Comparison of ENCODE assay signal across 29 mouse cellular contexts in the genomic region with DNA sequence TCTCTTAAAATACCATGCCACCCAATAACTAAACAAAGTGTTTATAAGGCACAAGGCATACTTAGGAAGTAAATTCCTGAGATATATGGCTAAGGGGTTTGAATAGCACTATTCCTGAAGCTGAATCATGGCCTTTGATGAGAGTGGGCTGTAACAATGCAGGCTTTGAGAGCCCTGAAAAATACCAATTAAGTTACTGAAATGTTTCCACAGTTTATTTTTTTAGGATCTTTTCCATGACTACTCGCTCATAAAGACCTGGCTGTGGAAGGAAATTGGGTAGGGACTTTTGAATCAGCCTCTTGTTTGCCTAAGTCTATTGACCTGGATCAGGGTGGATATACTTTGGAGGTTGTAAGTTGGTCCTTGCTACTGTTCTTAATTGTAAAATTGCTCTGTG. TPM values are rescaled to one million over a fixed set of nuclear protein-coding genes. Genes with fewer than 3 reads are reported as not detected.
DNase-seq lines count a peak whose midpoint lies in the region; ATAC-seq and TF ChIP-seq lines count a peak whose summit lies in the region.
"Had no signal": no experiment of that assay in that cellular context is flagged by ENCODE, and none has a peak within 500 bp of the region (broad histone marks: within the 10 kb centered on the region; RNA-seq: fewer than 3 reads in every experiment).

No protein-coding gene starts in this region.

- peak; percentile 33 for DNase-seq in embryo, embryonic 10.5 days (ENCODE audit: low spot score)
- DNase-seq in embryo, embryonic 9.5 days (ENCODE audit: extremely low spot score), result no peak
- peak; percentile 23 for DNase-seq in midbrain, embryonic 11.5 days (ENCODE audit: low spot score, missing footprints)
- DNase-seq in midbrain, postnatal 0 days (ENCODE audit: low spot score), result no peak
- no peak for DNase-seq in limb, embryonic 10.5 days (ENCODE audit: low spot score)
- no peak for DNase-seq in right cerebral cortex, postnatal 25 days
- no peak for DNase-seq in heart, adult 8-10 months (ENCODE audit: low spot score)
- DNase-seq: adrenal gland, postnatal 36 days; cerebellum, adult 11 months; cerebellum, postnatal 10 days; gastrocnemius, postnatal 10 days; heart, postnatal 10 days; kidney, postnatal 4 days; layer of hippocampus, adult 9-11 months; left cerebral cortex, postnatal 4 days; liver, embryonic 13.5 days; lung, embryonic 14.5 days; right cerebral cortex, adult 18-20 months; thymus, adult 18-20 months; thymus, postnatal 36 days had no signal

- no peak overlapping the region for H3K4me3 ChIP-seq in midbrain, embryonic 11.5 days (ENCODE audit: low read depth, low read length)
- H3K4me3 ChIP-seq in midbrain, postnatal 0 days (ENCODE audit: low read depth, low read length), result no peak overlapping the region
- no peak overlapping the region for H3K4me3 ChIP-seq in limb, embryonic 10.5 days
- H3K4me3 ChIP-seq: forebrain, embryonic 13.5 days; left cerebral cortex, adult 2 months; liver, embryonic 13.5 days; midbrain, embryonic 13.5 days; myocyte; neural tube, embryonic 13.5 days had no signal

- H3K27me3 ChIP-seq in midbrain, embryonic 11.5 days (ENCODE audit: control insufficient read depth, insufficient read depth, low read length), result no peaks in the 10 kb centered on the region
- H3K27me3 ChIP-seq in midbrain, postnatal 0 days (ENCODE audit: insufficient read depth, low read length), result no peaks in the 10 kb centered on the region
- H3K27me3 ChIP-seq in limb, embryonic 10.5 days (ENCODE audit: low read depth, poor library complexity, severe bottlenecking), result no peaks in the 10 kb centered on the region
- H3K27me3 ChIP-seq: forebrain, embryonic 13.5 days; liver, embryonic 13.5 days; midbrain, embryonic 13.5 days; neural tube, embryonic 13.5 days had no signal

- H3K4me2 ChIP-seq in midbrain, embryonic 11.5 days, result no peak overlapping the region
- no peak overlapping the region for H3K4me2 ChIP-seq in midbrain, postnatal 0 days (ENCODE audit: low read depth, low read length, poor library complexity, severe bottlenecking)
- H3K4me2 ChIP-seq: forebrain, embryonic 13.5 days; heart, embryonic 11.5 days; liver, embryonic 13.5 days; lung, embryonic 14.5 days; midbrain, embryonic 13.5 days; neural tube, embryonic 13.5 days had no signal

- H3K4me1 ChIP-seq in midbrain, embryonic 11.5 days (ENCODE audit: control insufficient read depth, insufficient read depth, low read length), result no peaks in the 10 kb centered on the region
- H3K4me1 ChIP-seq in midbrain, postnatal 0 days (ENCODE audit: insufficient read depth, low read length), result no peaks in the 10 kb centered on the region
- peaks cover 9% of the 10 kb centered on the region for H3K4me1 ChIP-seq in limb, embryonic 10.5 days
- H3K4me1 ChIP-seq: liver, embryonic 13.5 days; midbrain, embryonic 13.5 days; neural tube, embryonic 13.5 days had no signal

- TF ChIP-seq CTCF in midbrain, postnatal 0 days (IDR thresholded peaks at IDR 0.05), result no peak

- no peak for ATAC-seq in midbrain, embryonic 11.5 days (ENCODE audit: low FRiP score)
- ATAC-seq in midbrain, postnatal 0 days (ENCODE audit: low FRiP score), result no peak
- ATAC-seq: CD4-positive, CD25-positive, alpha-beta regulatory T cell, adult 4 months; forebrain, embryonic 13.5 days; intestine, postnatal 0 days; midbrain, embryonic 13.5 days had no signal

- no peaks in the 10 kb centered on the region for H3K9me3 ChIP-seq in midbrain, embryonic 11.5 days (ENCODE audit: control insufficient read depth, low read length)
- H3K9me3 ChIP-seq in midbrain, postnatal 0 days (ENCODE audit: low read length), result no peaks in the 10 kb centered on the region
- H3K9me3 ChIP-seq in limb, embryonic 10.5 days (replicated peaks), result no peaks in the 10 kb centered on the region
- H3K9me3 ChIP-seq: forebrain, embryonic 13.5 days; liver, embryonic 13.5 days; midbrain, embryonic 13.5 days; neural tube, embryonic 13.5 days had no signal

- WGBS in midbrain, embryonic 11.5 days, result 58% methylated on average over 1 of the region's 1 CpGs
- WGBS in midbrain, postnatal 0 days, result 58% methylated on average over 1 of the region's 1 CpGs
- WGBS in limb, embryonic 10.5 days, result 67% methylated on average over 1 of the region's 1 CpGs

- H3K36me3 ChIP-seq in midbrain, embryonic 11.5 days (ENCODE audit: control insufficient read depth, insufficient read depth, low read length), result no peaks in the 10 kb centered on the region
- no peaks in the 10 kb centered on the region for H3K36me3 ChIP-seq in midbrain, postnatal 0 days (ENCODE audit: insufficient read depth, low read length)
- no peaks in the 10 kb centered on the region for H3K36me3 ChIP-seq in limb, embryonic 10.5 days
- H3K36me3 ChIP-seq: liver, embryonic 13.5 days; midbrain, embryonic 13.5 days; neural tube, embryonic 13.5 days had no signal

- H3K27ac ChIP-seq in midbrain, embryonic 11.5 days (ENCODE audit: low read depth, low read length), result no peak overlapping the region
- H3K27ac ChIP-seq in midbrain, postnatal 0 days (ENCODE audit: low read depth, low read length), result no peak overlapping the region
- 0 out of 2 replicates have a peak overlapping the region, but pooled peaks have one; percentile 72 for H3K27ac ChIP-seq in limb, embryonic 10.5 days
- H3K27ac ChIP-seq: forebrain, embryonic 13.5 days; left cerebral cortex, adult 2 months; liver, embryonic 13.5 days; midbrain, embryonic 13.5 days; neural tube, embryonic 13.5 days had no signal

- no peak overlapping the region for H3K9ac ChIP-seq in midbrain, embryonic 11.5 days (ENCODE audit: low read length)
- H3K9ac ChIP-seq in midbrain, postnatal 0 days (replicated peaks; ENCODE audit: low read length, poor library complexity, severe bottlenecking), result no peak overlapping the region
- H3K9ac ChIP-seq: forebrain, embryonic 13.5 days; liver, embryonic 13.5 days; lung, embryonic 14.5 days; midbrain, embryonic 13.5 days; neural tube, embryonic 13.5 days had no signal

RNA-seq across cellular contexts. Expression of a gene that starts 44.8 kb away (rescaled TPM):
- polyA plus RNA-seq in midbrain, embryonic 11.5 days (2014; fragmentation: Nextera tagmentation; extraction: Ambion mirVana), result 8.2 and 8.9 TPM in 2 replicates
- total RNA-seq in midbrain, postnatal 0 days (2014; rRNA removed), result 40.2 and 44.4 TPM in 2 replicates
- polyA plus RNA-seq in midbrain, postnatal 0 days (2015; fragmentation: Nextera tagmentation; extraction: Ambion mirVana), result 7.5 and 10.4 TPM in 2 replicates
- polyA plus RNA-seq in limb, embryonic 10.5 days (2016; fragmentation: Nextera tagmentation; extraction: Ambion mirVana), result 7.4 and 12.9 TPM in 2 replicates
- under 1 TPM; 0.29 to 0.72 (median 0.35) TPM for total RNA-seq in heart, adult 8-10 months (2022)
- total RNA-seq: granulocyte monocyte progenitor cell, adult 5-6 weeks had no signal

Comparison
In these comparisons a context has a peak if more than half of its experiments do, and no peak if none do; other contexts are left out.
1. DNase-seq: peak in embryo, embryonic 10.5 days (single experiment) and midbrain, embryonic 11.5 days (single experiment); none in embryo, embryonic 9.5 days (single experiment), midbrain, postnatal 0 days (single experiment), limb, embryonic 10.5 days (single experiment), right cerebral cortex, postnatal 25 days (single experiment) and heart, adult 8-10 months (single experiment).